19 mouse cellular contexts compared by ENCODE assay signal in genomic region chr10:36567258-36567657, GRCm38 (mm10).
DNase-seq lines count a peak whose midpoint lies in the region; ATAC-seq and TF ChIP-seq lines count a peak whose summit lies in the region.
"Had no signal": no experiment of that assay in that cellular context is flagged by ENCODE, and none has a peak within 500 bp of the region (broad histone marks: within the 10 kb centered on the region; RNA-seq: fewer than 3 reads in every experiment).

No protein-coding gene starts in this region.

- H3K27me3 ChIP-seq in forebrain, embryonic 12.5 days = no peaks in the 10 kb centered on the region
- H3K27me3 ChIP-seq in forebrain, embryonic 10.5 days (ENCODE audit: poor library complexity, severe bottlenecking) = no peaks in the 10 kb centered on the region
- H3K27me3 ChIP-seq in embryonic facial prominence, embryonic 13.5 days = no peaks in the 10 kb centered on the region
- no peaks in the 10 kb centered on the region for H3K27me3 ChIP-seq in hindbrain, embryonic 15.5 days
- no peaks in the 10 kb centered on the region for H3K27me3 ChIP-seq in neural tube, embryonic 12.5 days (replicated peaks)
- H3K27me3 ChIP-seq in cerebellum, adult 2 months (ENCODE audit: control insufficient read depth, insufficient read depth, low read length) = no peaks in the 10 kb centered on the region
- H3K27me3 ChIP-seq: heart, embryonic 12.5 days; liver, embryonic 13.5 days; megakaryocyte, embryonic 14.5 days; neural tube, embryonic 13.5 days had no signal

- 32% methylated on average over 2 of the region's 2 CpGs for WGBS in forebrain, embryonic 12.5 days
- 81% methylated on average over 2 of the region's 2 CpGs for whole genome bisulfite sequencing in forebrain, embryonic 10.5 days
- 22% methylated on average over 2 of the region's 2 CpGs for WGBS in embryonic facial prominence, embryonic 13.5 days
- WGBS in hindbrain, embryonic 15.5 days = 14% methylated on average over 2 of the region's 2 CpGs
- WGBS in neural tube, embryonic 12.5 days = 34% methylated on average over 2 of the region's 2 CpGs
- 56% methylated on average over 2 of the region's 2 CpGs for WGBS in cerebellum, adult 2 months
- 26% methylated on average over 2 of the region's 2 CpGs for WGBS in lung, adult 2 months

- no peaks in the 10 kb centered on the region for H3K9me3 ChIP-seq in forebrain, embryonic 12.5 days
- H3K9me3 ChIP-seq in forebrain, embryonic 10.5 days = no peaks in the 10 kb centered on the region
- no peaks in the 10 kb centered on the region for H3K9me3 ChIP-seq in embryonic facial prominence, embryonic 13.5 days
- H3K9me3 ChIP-seq in hindbrain, embryonic 15.5 days = no peaks in the 10 kb centered on the region
- H3K9me3 ChIP-seq in neural tube, embryonic 12.5 days = no peaks in the 10 kb centered on the region
- H3K9me3 ChIP-seq: heart, embryonic 12.5 days; liver, embryonic 13.5 days; megakaryocyte, embryonic 14.5 days; neural tube, embryonic 13.5 days had no signal

- peak; percentile 53; the same call in 1 of the 2 replicates for ATAC-seq in forebrain, embryonic 12.5 days (ENCODE audit: low FRiP score)
- no peak for ATAC-seq in embryonic facial prominence, embryonic 13.5 days (ENCODE audit: insufficient number of reproducible peaks, insufficient read depth, low FRiP score, low TSS enrichment, low read depth)
- ATAC-seq in hindbrain, embryonic 15.5 days (ENCODE audit: low FRiP score, low read depth) = peak; percentile 59
- 0 out of 2 replicates have a peak, but pooled peaks have one; percentile 7 for ATAC-seq in neural tube, embryonic 12.5 days (ENCODE audit: low FRiP score, low read depth)
- ATAC-seq: lung, postnatal 0 days; Patski had no signal

- DNase-seq in forebrain, embryonic 10.5 days (ENCODE audit: extremely low spot score, low spot score) = no peak
- no peak for DNase-seq in lung, postnatal 36 days
- DNase-seq in cerebellum, adult 2 months = no peak
- no peak for DNase-seq in lung, adult 2 months
- DNase-seq: cerebellum, adult 11 months; gastrocnemius, postnatal 25 days; heart, postnatal 36 days; kidney, adult 2 months; liver, embryonic 13.5 days; thymus, postnatal 4 days had no signal

- no peaks in the 10 kb centered on the region for H3K36me3 ChIP-seq in forebrain, embryonic 12.5 days (replicated peaks)
- no peaks in the 10 kb centered on the region for H3K36me3 ChIP-seq in forebrain, embryonic 10.5 days (replicated peaks)
- no peaks in the 10 kb centered on the region for H3K36me3 ChIP-seq in embryonic facial prominence, embryonic 13.5 days
- no peaks in the 10 kb centered on the region for H3K36me3 ChIP-seq in hindbrain, embryonic 15.5 days
- H3K36me3 ChIP-seq in neural tube, embryonic 12.5 days = no peaks in the 10 kb centered on the region
- H3K36me3 ChIP-seq: heart, embryonic 12.5 days; liver, embryonic 13.5 days; neural tube, embryonic 13.5 days had no signal

- no peak overlapping the region for H3K9ac ChIP-seq in forebrain, embryonic 12.5 days
- H3K9ac ChIP-seq in embryonic facial prominence, embryonic 13.5 days = no peak overlapping the region
- H3K9ac ChIP-seq in hindbrain, embryonic 15.5 days = no peak overlapping the region
- H3K9ac ChIP-seq in neural tube, embryonic 12.5 days = no peak overlapping the region; the same call in 1 of the 2 replicates
- H3K9ac ChIP-seq: heart, embryonic 12.5 days; liver, embryonic 13.5 days; neural tube, embryonic 13.5 days had no signal

- H3K4me3 ChIP-seq in forebrain, embryonic 12.5 days (replicated peaks) = no peak overlapping the region
- no peak overlapping the region for H3K4me3 ChIP-seq in forebrain, embryonic 10.5 days
- no peak overlapping the region for H3K4me3 ChIP-seq in embryonic facial prominence, embryonic 13.5 days
- H3K4me3 ChIP-seq in hindbrain, embryonic 15.5 days = no peak overlapping the region
- no peak overlapping the region for H3K4me3 ChIP-seq in neural tube, embryonic 12.5 days
- H3K4me3 ChIP-seq in cerebellum, adult 2 months (replicated peaks; ENCODE audit: insufficient read depth, low read depth, low read length) = no peak overlapping the region
- no peak overlapping the region for H3K4me3 ChIP-seq in lung, adult 2 months (replicated peaks; ENCODE audit: extremely low read depth, low read depth, low read length)
- H3K4me3 ChIP-seq: heart, embryonic 12.5 days; liver, embryonic 13.5 days; megakaryocyte, embryonic 14.5 days; neural tube, embryonic 13.5 days had no signal

- no peak for TF ChIP-seq CTCF in cerebellum, adult 2 months (IDR thresholded peaks at IDR 0.05; ENCODE audit: borderline replicate concordance, insufficient read depth, low read depth, low read length)
- TF ChIP-seq CTCF in lung, adult 2 months (IDR thresholded peaks at IDR 0.05; ENCODE audit: insufficient read depth, low read length) = no peak

- H3K27ac ChIP-seq in forebrain, embryonic 12.5 days = no peak overlapping the region
- H3K27ac ChIP-seq in forebrain, embryonic 10.5 days = no peak overlapping the region
- H3K27ac ChIP-seq in embryonic facial prominence, embryonic 13.5 days = 0 out of 2 replicates have a peak overlapping the region, but pooled peaks have one; percentile 16
- H3K27ac ChIP-seq in hindbrain, embryonic 15.5 days (replicated peaks) = 0 out of 2 replicates have a peak overlapping the region, but pooled peaks have one; percentile 4
- no peak overlapping the region for H3K27ac ChIP-seq in neural tube, embryonic 12.5 days
- H3K27ac ChIP-seq in cerebellum, adult 2 months (ENCODE audit: insufficient read depth, low read length) = no peak overlapping the region
- H3K27ac ChIP-seq: liver, embryonic 13.5 days; neural tube, embryonic 13.5 days had no signal

- H3K4me1 ChIP-seq in forebrain, embryonic 12.5 days = peaks cover 5% of the 10 kb centered on the region
- no peaks in the 10 kb centered on the region for H3K4me1 ChIP-seq in forebrain, embryonic 10.5 days
- peaks cover 7% of the 10 kb centered on the region; the same call in 1 of the 2 replicates for H3K4me1 ChIP-seq in embryonic facial prominence, embryonic 13.5 days
- H3K4me1 ChIP-seq in hindbrain, embryonic 15.5 days (replicated peaks) = peaks cover 12% of the 10 kb centered on the region; the same call in 1 of the 2 replicates
- no peaks in the 10 kb centered on the region; the same call in 1 of the 2 replicates for H3K4me1 ChIP-seq in neural tube, embryonic 12.5 days
- no peaks in the 10 kb centered on the region for H3K4me1 ChIP-seq in cerebellum, adult 2 months (ENCODE audit: control insufficient read depth, insufficient read depth, low read length)
- no peaks in the 10 kb centered on the region for H3K4me1 ChIP-seq in lung, adult 2 months (ENCODE audit: control insufficient read depth, insufficient read depth, low read length)
- H3K4me1 ChIP-seq: heart, embryonic 12.5 days; liver, embryonic 13.5 days; megakaryocyte, embryonic 14.5 days had no signal

- no peak for TF ChIP-seq POLR2A in cerebellum, adult 2 months (IDR thresholded peaks at IDR 0.05; ENCODE audit: borderline replicate concordance, insufficient read depth, low read length)
- TF ChIP-seq POLR2A in lung, adult 2 months (IDR thresholded peaks at IDR 0.05; ENCODE audit: borderline replicate concordance, extremely low read depth, low read depth, low read length) = no peak

- H3K4me2 ChIP-seq in forebrain, embryonic 12.5 days = no peak overlapping the region
- H3K4me2 ChIP-seq in embryonic facial prominence, embryonic 13.5 days = no peak overlapping the region
- H3K4me2 ChIP-seq in hindbrain, embryonic 15.5 days = no peak overlapping the region
- no peak overlapping the region for H3K4me2 ChIP-seq in neural tube, embryonic 12.5 days (replicated peaks)
- H3K4me2 ChIP-seq: heart, embryonic 12.5 days; liver, embryonic 13.5 days; neural tube, embryonic 13.5 days had no signal

Comparison
In these comparisons a context has a peak if more than half of its experiments do, and no peak if none do; other contexts are left out.
1. H3K27ac ChIP-seq: peak in embryonic facial prominence, embryonic 13.5 days (single experiment) and hindbrain, embryonic 15.5 days (single experiment); none in forebrain, embryonic 12.5 days (single experiment), forebrain, embryonic 10.5 days (single experiment), neural tube, embryonic 12.5 days (single experiment) and cerebellum, adult 2 months (single experiment).